Mouse (Mus musculus) adrenal gland, postnatal 10 days (tissue): Measurements from ENCODE around the gene Vezt. TPM values are rescaled to one million over a fixed set of nuclear protein-coding genes. Genes with fewer than 3 reads are reported as not detected.

Experiments used
- DNase-seq: peaks from one replicate; pipeline ENCODE4 v3.0.0; 2021; ENCODE audit warnings: mixed read lengths
- microRNA-seq: library from miRNA; unstranded; fragments of <30 nt; microRNA quantifications from one replicate; pipeline ENCODE4 v1.2.0, GENCODE M21; 2021
- total RNA-seq, 2 experiments: library from RNA; stranded (reverse); gene quantifications; 2 replicates each; pipeline ENCODE4 v1.2.3; 2021

Gene Vezt
- total RNA-seq, 2 experiments from 2014 or later: 24.9 to 27.7 TPM

- no peak for DNase-seq
These were observed 124.3 kb downstream of the Vezt start for GRCm38 (mm10) chr10:93911326-93911725.

- DNase-seq: no peak
These were observed 125.7 kb downstream of the Vezt start for GRCm38 (mm10) chr10:93909811-93910446.

DNA sequence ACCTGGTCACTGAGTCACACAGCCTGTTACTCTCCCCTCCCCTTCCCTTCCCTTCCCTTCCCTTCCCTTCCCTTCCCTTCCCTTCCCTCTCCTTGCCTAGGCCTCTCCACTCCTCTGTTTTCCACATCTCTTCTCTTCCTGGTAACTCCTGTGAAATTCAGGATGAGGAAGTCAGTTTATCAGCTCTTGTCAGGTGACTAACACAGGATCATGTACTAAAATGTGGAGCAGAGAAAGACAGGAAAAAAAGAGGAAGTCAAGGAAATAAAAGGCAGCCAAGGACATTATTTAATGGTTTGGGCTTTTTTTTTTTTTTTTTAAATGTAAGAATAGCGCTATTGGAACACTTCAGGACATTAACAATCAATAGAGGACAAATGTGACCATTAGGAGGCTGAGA is 126.6 kb downstream of the Vezt start:
- DNase-seq: no peak

- DNase-seq: no peak
These were observed 127.1 kb downstream of the Vezt start for GRCm38 (mm10) chr10:93908540-93908939.

DNA sequence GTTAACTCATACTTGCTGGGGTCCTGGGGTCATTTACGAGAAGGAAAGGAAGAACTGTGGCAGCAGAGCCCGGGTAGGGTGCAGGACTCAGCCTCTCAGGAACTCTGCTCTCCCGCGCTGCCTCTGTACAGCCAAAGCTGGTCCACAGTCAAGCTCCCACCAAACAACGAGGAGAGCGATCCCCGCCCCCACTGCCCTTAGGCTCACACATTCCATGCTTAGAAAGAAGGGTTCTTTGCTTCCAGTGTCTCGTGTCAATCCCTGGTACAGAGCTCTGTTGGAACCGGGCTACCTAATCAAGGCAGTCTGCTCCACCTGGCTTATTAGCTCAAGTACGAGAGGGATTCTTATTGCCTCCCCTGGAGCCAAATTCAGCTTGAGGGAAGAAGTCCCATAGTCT is 128.2 kb downstream of the Vezt start:
- no peak for DNase-seq

GRCm38 (mm10) chr10:93899907-93900306 is 135.7 kb downstream of the Vezt start:
- no peak for DNase-seq

GRCm38 (mm10) chr10:93899303-93899702 is 136.3 kb downstream of the Vezt start:
- no peak for DNase-seq

DNA sequence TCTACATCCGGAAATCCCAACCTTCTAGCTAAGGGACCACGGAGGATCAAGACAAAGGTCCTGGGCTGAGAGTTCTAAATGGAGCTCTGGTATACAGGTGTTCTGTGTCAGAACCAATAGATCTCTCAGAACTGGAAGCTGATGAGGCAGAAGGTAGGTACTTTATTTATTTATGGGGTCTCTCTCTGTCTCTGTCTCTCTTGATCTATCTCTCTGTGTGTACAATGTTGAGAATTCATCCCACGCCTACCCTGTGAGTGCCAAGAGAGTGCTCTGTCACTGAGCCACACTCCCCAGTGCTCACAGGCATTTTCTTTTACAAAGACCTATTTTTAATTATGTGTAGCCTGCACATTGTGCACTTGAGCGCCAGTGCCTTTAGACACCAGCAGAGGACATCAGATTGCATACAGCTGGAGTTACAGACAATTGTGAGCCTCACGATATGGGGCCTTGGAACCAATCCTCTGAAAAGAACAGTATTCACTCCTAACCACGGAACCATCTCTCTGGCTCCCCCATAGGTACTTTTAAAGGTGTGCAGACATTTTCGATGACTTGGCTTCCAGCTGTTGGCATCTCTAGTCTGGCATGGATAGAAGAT is 138.5 kb downstream of the Vezt start, which contains the start of gene Metap2:
TSS of gene Metap2 (minus strand) at position 51 of the 604 bp plus-strand sequence.
- no peak for DNase-seq

DNA sequence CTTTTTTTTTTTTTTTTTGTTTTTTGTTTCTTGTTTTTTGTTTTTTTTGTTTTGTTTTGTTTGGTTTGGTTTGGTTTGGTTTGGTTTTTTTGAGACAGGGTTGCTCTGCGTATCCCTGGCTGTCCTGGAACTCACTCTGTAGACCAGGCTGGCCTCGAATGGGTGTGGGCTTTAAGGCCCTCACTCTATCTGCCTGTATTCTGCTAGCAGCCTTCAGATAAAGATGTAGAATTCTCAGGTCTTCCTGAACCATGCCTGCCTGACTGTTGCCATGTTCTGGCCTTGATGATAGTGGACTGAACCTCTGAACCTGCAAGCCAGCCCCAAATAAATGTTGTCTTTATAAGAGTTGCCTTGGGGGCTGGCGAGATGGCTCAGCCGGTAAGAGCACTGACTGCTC is 143.1 kb downstream of the Vezt start:
- no peak for DNase-seq

- no peak for DNase-seq
These were observed 144.6 kb downstream of the Vezt start for GRCm38 (mm10) chr10:93891031-93891430.

DNA sequence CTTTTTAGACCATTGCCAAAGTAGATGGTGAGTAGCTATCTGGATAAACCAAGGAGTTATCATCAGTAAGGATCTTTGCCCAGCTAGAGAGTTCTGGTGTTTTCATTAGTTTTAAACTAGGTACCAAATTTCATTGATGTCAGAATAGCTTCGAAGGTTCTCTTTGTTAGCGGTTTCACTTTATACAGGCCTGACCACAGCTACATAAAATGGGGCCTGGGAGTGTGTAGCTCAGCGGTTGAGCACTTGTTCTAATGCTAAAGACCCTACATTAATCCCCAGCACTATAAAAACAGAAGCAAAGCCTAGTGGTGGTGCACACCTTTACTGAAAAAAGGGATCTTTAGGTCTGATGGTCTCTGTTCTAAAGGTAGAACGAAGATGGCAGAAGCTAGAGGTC is 145.1 kb downstream of the Vezt start:
- no peak for DNase-seq

- no peak for DNase-seq
These were observed 145.6 kb downstream of the Vezt start for GRCm38 (mm10) chr10:93889976-93890375.

DNA sequence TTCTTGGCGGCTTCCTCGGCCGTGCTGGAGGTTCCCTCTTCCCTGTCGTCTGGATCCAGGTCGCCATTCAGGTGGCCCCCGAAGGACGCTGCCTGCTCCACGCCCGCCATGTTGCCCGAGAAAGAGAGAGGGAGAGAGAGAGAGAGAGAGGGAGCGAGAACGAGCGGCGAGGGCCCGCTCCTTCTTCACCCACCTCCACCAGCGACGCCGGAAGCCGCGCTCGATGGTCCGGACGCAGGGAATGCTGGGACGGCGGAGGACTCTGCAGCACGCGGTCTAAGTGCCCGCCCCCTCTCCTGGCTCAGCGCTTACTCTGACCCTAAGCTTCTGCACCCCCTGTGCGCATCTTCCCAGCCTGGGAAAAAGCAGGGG is 146.1 kb downstream of the Vezt start:
- DNase-seq: peak; percentile 94

Small RNA genes within 50 kb of the gene (microRNA-seq; reads per million reads assigned to microRNA genes)
- gene Mir331: 81.2 reads per million, percentile 41 among the genes with 10 or more reads in this experiment

Other genes with a start within 250 kb of the Vezt start
- gene Usp44, start 204.3 kb downstream of the Vezt start, total RNA-seq: not detected
- gene Metap2, start 138.7 kb downstream of the Vezt start, total RNA-seq: 100 to 1,000 TPM; 181 to 187 TPM
- 1 to 10 TPM; 6.0 to 8.1 TPM for gene Fgd6, start 184 bp upstream of the Vezt start, total RNA-seq
- 10 to 100 TPM; 13.1 to 16.4 TPM for gene Nr2c1, start 112.2 kb upstream of the Vezt start, total RNA-seq
- gene Ndufa12, start 162.9 kb upstream of the Vezt start, total RNA-seq: 100 to 1,000 TPM; 485 to 536 TPM